Mouse (Mus musculus): ENCODE measurements around the gene Appl1.

- no peak for TF ChIP-seq POLR2A (IDR thresholded peaks at IDR 0.05; ENCODE audit: insufficient read length, low read depth)
- no peak for TF ChIP-seq CEBPB (IDR thresholded peaks at IDR 0.05; ENCODE audit: insufficient read depth, poor library complexity, severe bottlenecking)
- TF ChIP-seq TCF12 (IDR thresholded peaks at IDR 0.05; ENCODE audit: insufficient read depth, poor library complexity, severe bottlenecking) = no peak
- TF ChIP-seq MAX (IDR thresholded peaks at IDR 0.05; ENCODE audit: low read depth) = no peak
- TF ChIP-seq SRF (IDR thresholded peaks at IDR 0.05; ENCODE audit: control insufficient read depth, insufficient read length, low read depth) = no peak
Observed at GRCm38 (mm10) chr14:26979808-26980207, 8.8 kb upstream of the Appl1 start.

Data from myocyte (in vitro differentiated cells).